Mouse (Mus musculus): ENCODE data around the gene Rbm17.

GRCm38 (mm10) chr2:11544342-11544741, 59.6 kb downstream of the Rbm17 start:
- TF ChIP-seq GATA1 (IDR thresholded peaks at IDR 0.05; ENCODE audit: borderline replicate concordance, low read length) (no peak; the same call in 2 of the 3 replicates), FLI1 (IDR thresholded peaks at IDR 0.05; ENCODE audit: low read length) (no peak)

Data from megakaryocyte, embryonic 14.5 days (primary cell).